Mouse (Mus musculus): ENCODE measurements around the gene Cyp11a1. TPM values are rescaled to one million over a fixed set of nuclear protein-coding genes. Genes with fewer than 3 reads are reported as not detected.

Gene Cyp11a1
- polyA plus RNA-seq, 1 experiment from 2014 or later = 7.6 TPM

DNA sequence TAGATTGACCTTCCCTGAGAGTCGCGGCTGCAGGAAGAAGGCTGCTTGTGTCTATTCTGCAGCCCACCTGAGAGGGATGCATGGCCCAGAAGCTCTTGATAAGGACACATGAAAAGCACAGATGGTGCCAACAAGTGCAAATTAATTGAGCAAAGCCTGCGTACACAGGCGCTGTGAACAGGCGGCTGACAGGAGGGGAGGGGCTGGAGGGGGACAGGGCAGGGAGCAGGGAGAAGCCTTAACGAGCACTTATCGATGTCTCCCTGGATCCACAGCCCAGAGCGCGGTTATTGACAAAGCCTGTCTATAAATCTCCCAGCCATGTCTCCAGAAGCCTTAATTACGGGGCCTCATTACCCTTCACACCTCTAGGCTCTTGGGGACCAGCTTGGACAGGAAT, 38.6 kb downstream of the Cyp11a1 start:
- Histone ChIP-seq H3K9me3 (replicated peaks; ENCODE audit: control insufficient read depth, low read length) (no peaks in the 10 kb centered on the region), H3K27me3 (ENCODE audit: control insufficient read depth, insufficient read depth, low read length) (no peaks in the 10 kb centered on the region), H3K4me3 (replicated peaks; ENCODE audit: low read length) (no peak overlapping the region), H3K9ac (ENCODE audit: low read length) (no peak overlapping the region), H3K36me3 (ENCODE audit: control insufficient read depth, insufficient read depth, low read length) (no peaks in the 10 kb centered on the region), H3K4me2 (ENCODE audit: low read depth, low read length) (no peak overlapping the region), H3K27ac (ENCODE audit: low read length) (no peak overlapping the region), H3K4me1 (ENCODE audit: control insufficient read depth, insufficient read depth, low read length) (0 out of 2 replicates have a peak, but pooled peaks cover 1% of the 10 kb centered on the region)
- WGBS = 44% methylated on average over 10 of the region's 10 CpGs
- ATAC-seq (ENCODE audit: insufficient read depth, low FRiP score) = no peak

GRCm38 (mm10) chr9:58045646-58046045, 39.4 kb downstream of the Cyp11a1 start:
- no peak overlapping the region for H3K4me2 ChIP-seq (ENCODE audit: low read depth, low read length)
- H3K9me3 ChIP-seq (replicated peaks; ENCODE audit: control insufficient read depth, low read length) = no peaks in the 10 kb centered on the region
- peaks cover 2% of the 10 kb centered on the region; the same call in 1 of the 2 replicates for H3K27me3 ChIP-seq (ENCODE audit: control insufficient read depth, insufficient read depth, low read length)
- H3K36me3 ChIP-seq (ENCODE audit: control insufficient read depth, insufficient read depth, low read length) = no peaks in the 10 kb centered on the region
- H3K27ac ChIP-seq (ENCODE audit: low read length) = no peak overlapping the region
- no peak for ATAC-seq (ENCODE audit: insufficient read depth, low FRiP score)
- H3K4me3 ChIP-seq (replicated peaks; ENCODE audit: low read length) = no peak overlapping the region
- no peaks in the 10 kb centered on the region for H3K4me1 ChIP-seq (ENCODE audit: control insufficient read depth, insufficient read depth, low read length)
- H3K9ac ChIP-seq (ENCODE audit: low read length) = no peak overlapping the region
- 43% methylated on average over 4 of the region's 4 CpGs for WGBS

DNA sequence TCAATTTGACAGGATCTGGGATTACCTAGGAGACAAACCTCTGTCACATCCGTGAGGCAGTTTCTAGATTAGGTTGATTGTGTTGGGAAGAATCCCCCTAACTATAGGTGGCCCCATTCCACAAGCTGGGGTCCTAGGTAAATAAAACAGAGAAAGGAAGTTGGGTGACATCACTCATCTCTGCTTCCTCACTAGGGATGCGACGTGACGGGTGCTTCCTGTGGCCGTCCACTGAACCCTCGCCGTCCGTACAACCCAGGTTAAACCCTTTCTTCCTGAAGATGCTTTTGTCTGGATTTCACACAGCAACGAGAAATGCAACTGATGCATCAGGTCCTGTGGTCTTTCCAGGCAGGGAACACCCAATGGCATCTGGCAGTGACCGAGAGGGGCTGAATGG, 40.9 kb downstream of the Cyp11a1 start:
- ATAC-seq (ENCODE audit: insufficient read depth, low FRiP score) = no peak
- no peaks in the 10 kb centered on the region for H3K4me1 ChIP-seq (ENCODE audit: control insufficient read depth, insufficient read depth, low read length)
- WGBS = 65% methylated on average over 10 of the region's 10 CpGs
- no peaks in the 10 kb centered on the region for H3K9me3 ChIP-seq (replicated peaks; ENCODE audit: control insufficient read depth, low read length)
- H3K9ac ChIP-seq (ENCODE audit: low read length) = no peak overlapping the region
- no peaks in the 10 kb centered on the region for H3K36me3 ChIP-seq (ENCODE audit: control insufficient read depth, insufficient read depth, low read length)
- H3K27me3 ChIP-seq (ENCODE audit: control insufficient read depth, insufficient read depth, low read length) = peaks cover 2% of the 10 kb centered on the region; the same call in 1 of the 2 replicates
- no peak overlapping the region for H3K4me3 ChIP-seq (replicated peaks; ENCODE audit: low read length)
- no peak overlapping the region for H3K27ac ChIP-seq (ENCODE audit: low read length)
- no peak overlapping the region for H3K4me2 ChIP-seq (ENCODE audit: low read depth, low read length)

- Histone ChIP-seq H3K4me2 (ENCODE audit: low read depth, low read length) (no peak overlapping the region), H3K4me1 (ENCODE audit: control insufficient read depth, insufficient read depth, low read length) (no peaks in the 10 kb centered on the region), H3K27ac (ENCODE audit: low read length) (no peak overlapping the region), H3K27me3 (ENCODE audit: control insufficient read depth, insufficient read depth, low read length) (peaks cover 2% of the 10 kb centered on the region; the same call in 1 of the 2 replicates), H3K9ac (ENCODE audit: low read length) (no peak overlapping the region), H3K4me3 (replicated peaks; ENCODE audit: low read length) (no peak overlapping the region), H3K36me3 (ENCODE audit: control insufficient read depth, insufficient read depth, low read length) (no peaks in the 10 kb centered on the region), H3K9me3 (replicated peaks; ENCODE audit: control insufficient read depth, low read length) (no peaks in the 10 kb centered on the region)
- WGBS = 14% methylated on average over 6 of the region's 6 CpGs
- ATAC-seq (ENCODE audit: insufficient read depth, low FRiP score) = no peak
These were observed 42.4 kb downstream of the Cyp11a1 start for GRCm38 (mm10) chr9:58048621-58049020.

DNA sequence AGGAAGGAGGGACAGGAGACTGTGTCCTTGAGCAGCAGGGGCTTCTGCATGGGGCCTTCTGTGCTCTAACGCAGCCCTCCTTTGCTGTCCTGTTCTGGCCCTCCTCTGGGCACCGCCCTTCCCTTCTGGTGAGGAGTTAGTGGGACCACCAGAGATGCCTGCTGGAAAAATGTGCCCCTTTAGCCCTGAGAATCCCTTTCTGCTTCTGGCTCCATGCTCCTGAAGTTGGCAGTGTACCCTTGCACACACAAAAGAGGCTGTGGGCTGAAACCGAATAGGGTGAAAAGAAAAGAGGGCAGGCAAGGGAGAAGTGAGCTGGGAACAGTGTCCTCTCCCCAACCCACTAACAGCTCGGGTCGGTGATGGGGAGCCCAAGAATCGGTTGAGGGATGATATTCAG, 43.0 kb downstream of the Cyp11a1 start:
- no peaks in the 10 kb centered on the region for H3K9me3 ChIP-seq (replicated peaks; ENCODE audit: control insufficient read depth, low read length)
- H3K4me2 ChIP-seq (ENCODE audit: low read depth, low read length) = no peak overlapping the region
- H3K4me1 ChIP-seq (ENCODE audit: control insufficient read depth, insufficient read depth, low read length) = no peaks in the 10 kb centered on the region
- no peak overlapping the region for H3K27ac ChIP-seq (ENCODE audit: low read length)
- peaks cover 2% of the 10 kb centered on the region; the same call in 1 of the 2 replicates for H3K27me3 ChIP-seq (ENCODE audit: control insufficient read depth, insufficient read depth, low read length)
- no peak for ATAC-seq (ENCODE audit: insufficient read depth, low FRiP score)
- no peaks in the 10 kb centered on the region for H3K36me3 ChIP-seq (ENCODE audit: control insufficient read depth, insufficient read depth, low read length)
- H3K4me3 ChIP-seq (replicated peaks; ENCODE audit: low read length) = no peak overlapping the region
- H3K9ac ChIP-seq (ENCODE audit: low read length) = no peak overlapping the region
- 62% methylated on average over 6 of the region's 6 CpGs for WGBS

DNA sequence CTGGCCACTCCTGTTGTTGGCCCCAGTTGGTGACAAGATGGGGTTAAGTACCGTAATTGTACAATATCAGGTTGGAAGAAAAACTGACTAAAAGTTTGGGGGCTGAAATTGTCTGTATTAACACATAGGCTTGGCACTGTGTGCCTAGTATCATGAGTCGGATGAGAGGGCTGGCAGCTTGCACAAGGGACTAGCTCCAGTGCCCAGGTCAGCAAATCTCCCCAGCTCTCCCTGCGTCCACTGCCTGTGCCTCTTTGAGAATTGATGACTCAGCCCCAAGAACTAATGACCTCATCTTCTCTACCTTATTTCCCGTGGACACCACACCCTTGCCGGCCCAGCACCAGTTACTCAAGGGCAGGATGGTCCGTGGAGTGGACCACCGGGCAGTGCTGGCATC, 43.6 kb downstream of the Cyp11a1 start:
- Histone ChIP-seq H3K27ac (ENCODE audit: low read length) (no peak overlapping the region), H3K4me3 (replicated peaks; ENCODE audit: low read length) (no peak overlapping the region), H3K9me3 (replicated peaks; ENCODE audit: control insufficient read depth, low read length) (no peaks in the 10 kb centered on the region), H3K36me3 (ENCODE audit: control insufficient read depth, insufficient read depth, low read length) (no peaks in the 10 kb centered on the region), H3K4me2 (ENCODE audit: low read depth, low read length) (no peak overlapping the region), H3K4me1 (ENCODE audit: control insufficient read depth, insufficient read depth, low read length) (no peaks in the 10 kb centered on the region), H3K27me3 (ENCODE audit: control insufficient read depth, insufficient read depth, low read length) (peaks cover 2% of the 10 kb centered on the region; the same call in 1 of the 2 replicates), H3K9ac (ENCODE audit: low read length) (no peak overlapping the region)
- ATAC-seq (ENCODE audit: insufficient read depth, low FRiP score) = no peak
- WGBS = 61% methylated on average over 7 of the region's 7 CpGs

DNA sequence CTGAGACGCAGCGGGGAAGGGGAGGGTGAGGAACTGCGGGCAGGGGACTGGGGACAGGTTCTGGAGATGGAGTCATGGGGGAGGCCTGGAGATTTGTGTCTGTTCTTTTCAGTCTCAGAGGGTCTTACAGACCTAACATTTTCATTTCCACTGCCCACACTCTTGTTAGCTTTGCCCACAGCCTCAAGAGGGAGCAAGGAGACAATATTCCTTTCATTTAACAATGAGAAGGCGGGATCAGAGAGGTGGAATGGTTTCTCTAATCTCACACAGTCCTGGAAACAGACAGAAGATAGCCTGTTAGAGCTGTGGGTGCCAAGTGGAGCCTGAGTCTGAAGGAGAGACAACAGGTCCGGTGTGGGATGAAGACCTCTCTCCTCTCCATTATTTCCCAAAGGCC, 45.7 kb downstream of the Cyp11a1 start:
- H3K4me2 ChIP-seq (ENCODE audit: low read depth, low read length) = no peak overlapping the region
- H3K9ac ChIP-seq (ENCODE audit: low read length) = no peak overlapping the region
- H3K9me3 ChIP-seq (replicated peaks; ENCODE audit: control insufficient read depth, low read length) = no peaks in the 10 kb centered on the region
- 32% methylated on average over 5 of the region's 5 CpGs for WGBS
- ATAC-seq (ENCODE audit: insufficient read depth, low FRiP score) = no peak
- H3K4me3 ChIP-seq (replicated peaks; ENCODE audit: low read length) = no peak overlapping the region
- no peak overlapping the region for H3K27ac ChIP-seq (ENCODE audit: low read length)
- H3K36me3 ChIP-seq (ENCODE audit: control insufficient read depth, insufficient read depth, low read length) = no peaks in the 10 kb centered on the region
- no peaks in the 10 kb centered on the region for H3K4me1 ChIP-seq (ENCODE audit: control insufficient read depth, insufficient read depth, low read length)
- H3K27me3 ChIP-seq (ENCODE audit: control insufficient read depth, insufficient read depth, low read length) = peaks cover 2% of the 10 kb centered on the region; the same call in 1 of the 2 replicates

- Histone ChIP-seq H3K4me2 (ENCODE audit: low read depth, low read length) (no peak overlapping the region), H3K36me3 (ENCODE audit: control insufficient read depth, insufficient read depth, low read length) (no peaks in the 10 kb centered on the region), H3K4me3 (replicated peaks; ENCODE audit: low read length) (no peak overlapping the region), H3K4me1 (ENCODE audit: control insufficient read depth, insufficient read depth, low read length) (no peaks in the 10 kb centered on the region), H3K27ac (ENCODE audit: low read length) (no peak overlapping the region), H3K9me3 (replicated peaks; ENCODE audit: control insufficient read depth, low read length) (no peaks in the 10 kb centered on the region), H3K9ac (ENCODE audit: low read length) (no peak overlapping the region), H3K27me3 (ENCODE audit: control insufficient read depth, insufficient read depth, low read length) (peaks cover 2% of the 10 kb centered on the region; the same call in 1 of the 2 replicates)
- 21% methylated on average over 3 of the region's 3 CpGs for WGBS
- no peak; the same call in 1 of the 2 replicates for ATAC-seq (ENCODE audit: insufficient read depth, low FRiP score)
These were observed 46.9 kb downstream of the Cyp11a1 start for GRCm38 (mm10) chr9:58053102-58053501.

DNA sequence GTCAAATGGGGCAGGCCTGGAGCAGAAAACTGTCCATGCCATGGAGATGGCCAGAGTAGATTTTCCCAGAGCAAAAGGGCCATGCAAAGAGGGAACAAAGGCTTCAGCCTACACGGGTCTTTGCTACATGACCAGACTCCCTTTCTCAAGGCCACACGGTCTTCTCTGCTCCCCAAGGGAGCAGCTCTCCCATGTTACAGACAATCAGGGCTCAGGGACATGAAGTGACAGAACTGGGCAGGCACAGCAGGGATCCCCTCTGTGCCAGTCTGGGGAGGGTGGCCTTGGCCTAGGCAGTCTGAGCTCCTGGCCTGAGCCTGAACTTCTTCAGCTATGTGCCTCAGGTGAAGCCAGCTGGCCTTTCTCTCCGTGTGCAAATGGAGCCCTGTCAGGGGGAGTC, 47.3 kb downstream of the Cyp11a1 start:
- 59% methylated on average over 3 of the region's 3 CpGs for WGBS
- H3K9me3 ChIP-seq (replicated peaks; ENCODE audit: control insufficient read depth, low read length) = no peaks in the 10 kb centered on the region
- peaks cover 2% of the 10 kb centered on the region; the same call in 1 of the 2 replicates for H3K27me3 ChIP-seq (ENCODE audit: control insufficient read depth, insufficient read depth, low read length)
- no peak overlapping the region for H3K9ac ChIP-seq (ENCODE audit: low read length)
- H3K4me1 ChIP-seq (ENCODE audit: control insufficient read depth, insufficient read depth, low read length) = no peaks in the 10 kb centered on the region
- H3K36me3 ChIP-seq (ENCODE audit: control insufficient read depth, insufficient read depth, low read length) = no peaks in the 10 kb centered on the region
- ATAC-seq (ENCODE audit: insufficient read depth, low FRiP score) = no peak
- no peak overlapping the region for H3K4me2 ChIP-seq (ENCODE audit: low read depth, low read length)
- no peak overlapping the region for H3K27ac ChIP-seq (ENCODE audit: low read length)
- H3K4me3 ChIP-seq (replicated peaks; ENCODE audit: low read length) = no peak overlapping the region
